Mouse (Mus musculus) B cell, adult 2 months (primary cell): Measurements from ENCODE around the gene Fndc1.

ENCODE experiments used
- DNase-seq, 2 experiments: peaks; one replicate each; pipeline ENCODE4 v3.0.0; 2022

The Fndc1 gene

DNA sequence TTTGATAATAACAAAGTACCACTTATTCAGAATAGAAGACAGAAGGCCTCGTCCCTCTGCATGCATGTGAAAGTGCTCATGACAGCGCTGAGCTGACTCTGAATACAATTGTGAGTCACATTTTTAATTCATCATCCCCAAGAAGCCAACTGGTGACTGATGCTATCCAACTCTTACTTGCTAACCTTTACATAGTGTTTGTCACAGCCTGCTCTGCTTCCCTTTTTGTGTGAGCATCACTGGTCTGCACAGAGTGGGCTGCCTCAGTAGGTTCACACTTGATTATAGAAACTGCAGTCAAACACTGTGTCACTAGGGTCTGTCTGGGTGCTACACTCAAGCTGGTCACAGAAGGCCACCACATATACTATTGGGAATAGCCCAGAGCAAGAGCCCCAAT is 10.5 kb downstream of the Fndc1 start:
- no peak for DNase-seq

DNA sequence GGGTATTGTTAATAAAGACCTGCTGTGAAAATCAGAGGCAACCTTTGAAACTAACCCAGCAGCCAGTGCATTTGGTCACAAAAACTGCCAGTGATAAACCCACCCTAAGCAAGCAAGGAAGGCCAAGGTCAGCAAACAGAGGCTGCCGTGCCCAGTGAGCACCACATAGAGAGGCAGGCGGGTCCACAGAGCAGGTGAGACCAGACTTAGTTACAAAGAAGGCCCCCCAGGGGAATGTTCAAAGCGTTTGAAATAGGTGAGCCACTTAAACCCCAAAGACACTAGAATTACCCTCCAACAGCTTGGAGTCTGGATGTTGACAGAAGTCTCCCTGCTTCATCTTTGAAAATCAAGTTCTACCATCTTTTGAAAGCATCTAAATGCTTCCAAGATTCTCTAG is 12.7 kb downstream of the Fndc1 start:
- no peak for DNase-seq

DNA sequence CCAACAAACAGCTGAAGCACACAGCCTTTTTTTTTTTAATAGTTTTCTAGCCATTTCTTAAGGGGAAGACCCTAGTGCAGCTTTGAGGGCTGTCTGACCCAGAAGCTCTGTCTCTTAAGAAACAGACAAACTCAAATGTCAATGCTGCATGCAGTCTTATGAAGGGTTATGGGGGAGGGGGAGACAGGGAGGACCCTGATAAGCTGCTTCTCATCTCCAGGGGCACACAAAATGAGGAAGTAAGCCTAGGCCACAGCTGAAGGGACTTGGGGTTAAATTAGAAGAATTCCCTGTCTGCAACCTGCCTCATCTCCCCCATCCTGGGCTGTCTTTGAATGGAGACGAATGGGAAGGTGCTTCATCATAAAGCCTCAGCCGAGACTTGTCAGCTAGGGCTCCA is 19.1 kb downstream of the Fndc1 start:
- no peak for DNase-seq

DNA sequence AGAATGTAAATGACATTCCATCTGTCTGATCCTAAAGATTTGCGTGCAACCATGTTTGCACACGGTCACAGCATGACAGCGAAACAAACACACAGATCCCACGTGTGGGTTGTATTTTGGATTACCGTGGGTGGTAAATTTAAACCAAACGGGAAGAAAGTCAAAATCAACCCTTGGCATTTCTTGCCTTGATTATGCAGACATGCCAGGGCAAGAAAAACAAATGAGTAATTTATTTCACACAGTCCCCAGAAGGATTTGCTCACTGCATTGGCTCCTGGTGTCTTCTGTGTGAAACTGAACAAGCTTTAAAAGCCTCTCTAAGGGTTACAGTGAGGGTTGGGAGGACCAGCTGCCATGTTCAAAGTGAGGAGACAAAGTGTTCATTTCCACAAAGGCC is 22.0 kb downstream of the Fndc1 start:
- DNase-seq = no peak

DNA sequence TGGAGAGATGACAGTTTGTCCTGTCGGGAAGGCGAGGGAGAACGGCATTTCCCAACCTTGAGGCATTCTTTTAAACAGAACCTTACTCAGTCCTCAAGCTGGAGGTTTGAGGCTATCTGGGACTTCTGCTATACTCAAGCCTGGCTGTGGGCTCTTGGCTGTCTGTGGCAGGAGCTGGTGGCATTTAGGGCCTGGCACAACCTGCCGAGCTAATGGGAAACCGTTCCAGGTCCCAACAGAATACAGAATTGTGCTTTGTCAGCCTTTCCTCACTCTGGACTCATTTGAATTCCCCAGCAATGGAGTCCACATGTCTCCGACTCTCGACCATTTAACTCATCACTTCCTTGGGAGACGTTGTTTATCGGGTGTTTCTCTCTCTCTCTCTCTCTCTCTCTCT is 24.6 kb downstream of the Fndc1 start:
- DNase-seq = no peak

DNA sequence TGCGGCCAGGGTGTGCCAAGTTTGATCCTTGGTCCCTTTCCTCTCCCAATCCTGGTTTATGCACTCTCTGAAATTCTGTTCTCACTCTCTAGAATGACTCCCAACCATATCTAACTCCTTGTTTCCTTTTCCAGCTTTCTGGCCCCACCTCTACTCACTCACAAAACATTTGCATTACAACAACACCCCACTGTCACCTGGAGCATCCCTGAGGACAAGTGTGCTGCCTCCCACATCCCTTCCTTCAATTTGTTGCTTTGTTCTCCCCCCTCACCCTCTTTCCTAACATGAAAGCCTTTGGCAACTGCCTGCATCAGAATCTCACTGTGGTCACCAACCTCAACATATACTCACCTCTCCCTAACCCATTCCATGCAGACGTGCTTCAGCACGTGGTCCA is 27.2 kb downstream of the Fndc1 start:
- DNase-seq = no peak

DNA sequence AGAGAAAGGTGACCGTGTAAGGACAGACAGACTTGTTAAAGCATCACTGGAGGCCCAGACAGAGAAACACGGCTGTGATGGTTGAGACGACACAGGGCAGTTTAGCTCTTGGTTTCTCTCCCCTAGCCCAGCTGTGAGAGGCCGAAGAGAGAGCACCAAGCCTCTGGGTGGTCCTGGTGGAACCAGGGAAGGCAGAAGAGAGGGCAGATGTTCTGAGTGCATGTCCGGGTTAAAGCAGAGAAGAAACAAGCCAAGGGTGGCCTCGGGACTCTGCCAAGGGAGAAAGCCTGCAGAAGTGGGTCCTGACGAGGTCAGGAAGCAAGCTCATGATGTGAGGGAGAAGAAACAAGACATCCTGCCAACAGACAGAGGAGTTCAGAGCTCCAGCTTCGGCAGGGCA is 31.5 kb downstream of the Fndc1 start:
- DNase-seq = no peak

DNA sequence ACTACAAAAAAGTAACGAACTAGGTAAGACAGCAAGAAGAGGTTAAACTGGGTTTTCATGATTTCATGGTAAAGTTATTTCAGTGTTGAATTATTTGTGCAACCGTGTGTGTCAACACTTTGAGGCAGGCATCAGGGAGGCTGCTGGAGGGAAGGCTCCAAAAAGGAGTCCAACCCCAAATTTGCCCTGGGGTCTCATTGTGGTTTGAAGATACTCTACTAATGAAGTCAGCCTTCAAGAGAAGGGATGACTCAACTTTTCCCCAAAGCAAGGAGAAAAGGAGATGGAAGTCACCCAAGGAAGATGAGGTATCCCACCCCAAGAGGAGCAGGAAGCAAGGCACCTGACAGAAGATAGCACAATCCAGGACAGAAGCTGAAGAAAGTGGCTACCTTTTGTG is 31.9 kb downstream of the Fndc1 start:
- DNase-seq = no peak

DNA sequence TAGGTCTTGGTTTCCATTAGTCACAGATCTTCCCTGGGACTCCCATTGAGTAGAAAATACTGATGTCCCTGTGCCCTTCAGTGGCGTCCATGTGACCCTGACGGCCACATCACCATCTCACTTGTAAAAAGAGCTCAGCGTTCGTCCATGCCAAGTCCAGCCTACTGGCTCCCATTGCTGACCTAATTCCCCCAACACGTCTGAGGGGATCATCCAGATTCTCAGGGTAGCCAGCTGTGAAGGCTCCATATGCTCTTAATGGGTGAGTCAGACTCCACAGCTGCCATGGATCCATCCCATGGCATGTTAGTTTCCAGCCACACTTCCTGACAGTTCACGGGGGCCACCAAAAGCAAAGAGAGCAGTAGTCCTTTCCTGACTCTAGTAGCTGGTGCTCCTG is 33.0 kb downstream of the Fndc1 start:
- no peak for DNase-seq

DNA sequence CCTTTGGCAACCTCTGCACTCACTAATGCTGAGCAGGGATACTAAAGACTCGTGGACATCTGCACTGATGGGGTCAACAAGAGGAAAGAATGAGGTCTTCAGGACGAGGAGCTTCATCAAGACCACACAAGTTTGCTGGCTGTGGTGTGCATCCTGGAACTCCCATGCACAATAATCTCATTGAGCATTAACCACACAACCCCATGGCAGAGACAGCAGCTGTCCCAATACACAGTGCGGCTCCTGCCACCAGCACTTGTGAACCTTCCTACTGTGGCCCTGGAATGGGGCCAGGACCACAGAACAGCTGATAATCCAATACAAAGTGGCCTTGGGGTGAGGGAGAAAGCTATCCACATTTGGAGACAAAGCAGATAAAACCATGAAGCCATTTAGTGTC is 36.6 kb downstream of the Fndc1 start:
- no peak for DNase-seq

DNA sequence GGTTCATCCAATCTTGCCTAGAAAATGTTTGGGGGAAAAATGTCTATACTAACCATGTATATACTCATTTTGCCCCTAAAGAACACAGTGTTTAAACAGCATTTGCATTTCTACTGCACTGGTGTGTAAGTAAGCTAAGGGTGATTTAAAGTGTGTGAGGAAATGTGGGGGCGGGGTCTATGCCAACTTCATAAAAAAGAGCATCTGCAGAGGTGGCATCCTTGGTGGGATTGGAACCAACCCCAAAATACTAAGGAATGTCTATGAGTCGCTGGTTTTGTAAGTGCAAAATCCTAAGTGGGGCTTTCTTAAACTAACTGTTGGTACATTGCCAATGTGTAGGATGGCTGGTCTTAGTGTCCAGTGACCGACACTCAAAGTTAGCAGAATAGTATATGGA is 53.0 kb downstream of the Fndc1 start:
- no peak for DNase-seq

DNA sequence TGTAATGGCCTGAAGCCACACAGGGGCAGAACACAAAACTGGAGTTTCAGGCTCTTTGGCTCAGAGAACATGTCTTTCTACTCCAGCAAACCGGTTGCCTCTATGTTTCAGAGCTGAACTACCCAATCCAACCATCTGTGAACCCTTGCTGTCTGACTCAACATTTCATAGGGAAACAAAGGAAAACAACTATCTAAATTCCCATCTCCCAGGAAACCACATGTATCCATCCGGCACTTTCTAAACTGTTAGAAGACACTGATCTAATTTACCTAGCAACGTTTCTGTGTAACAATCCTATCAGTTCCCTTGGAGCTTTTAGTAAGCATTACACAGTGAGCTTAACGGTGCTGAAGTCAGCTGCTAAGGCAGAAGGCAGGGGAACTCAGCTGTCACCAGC is 67.3 kb downstream of the Fndc1 start:
- no peak for DNase-seq

DNA sequence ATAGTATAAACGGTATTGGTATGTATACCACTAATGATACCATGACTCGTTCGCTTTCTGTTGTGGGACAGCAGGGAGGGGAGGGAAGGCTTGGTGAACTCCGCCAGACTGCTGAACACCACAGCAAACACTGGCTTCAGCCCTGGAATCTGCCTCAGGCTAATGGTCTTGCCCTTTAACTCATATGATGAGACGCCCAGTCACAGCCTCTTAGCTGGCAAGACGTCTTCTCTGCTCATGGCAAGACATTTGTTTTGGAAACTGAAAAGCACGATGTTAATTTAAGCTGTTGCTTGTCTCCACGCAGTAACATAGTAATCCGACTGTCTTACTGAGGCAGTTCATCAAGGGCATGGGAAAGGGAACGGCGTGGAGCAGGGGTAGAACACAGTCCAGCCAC is 72.1 kb downstream of the Fndc1 start:
- DNase-seq = no peak

DNA sequence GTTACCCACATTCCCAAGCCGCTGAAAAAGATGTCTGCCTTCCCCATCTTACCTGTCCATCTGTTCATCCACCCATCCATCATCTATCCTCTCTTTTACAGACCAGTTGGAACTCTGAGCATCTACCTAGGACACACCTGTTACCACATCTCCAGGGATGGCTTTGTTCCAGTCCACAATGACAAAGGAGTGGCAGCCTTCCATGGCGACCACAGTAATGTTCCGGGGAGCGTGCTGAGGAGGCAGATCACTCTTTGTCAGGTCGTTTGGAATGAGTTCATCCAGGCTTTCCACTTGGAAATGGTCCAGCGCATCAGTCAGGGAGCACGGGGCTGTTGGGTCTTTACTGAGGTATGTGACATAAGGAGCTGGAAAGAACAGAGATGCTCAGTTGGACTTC is 73.7 kb downstream of the Fndc1 start:
- no peak for DNase-seq

DNA sequence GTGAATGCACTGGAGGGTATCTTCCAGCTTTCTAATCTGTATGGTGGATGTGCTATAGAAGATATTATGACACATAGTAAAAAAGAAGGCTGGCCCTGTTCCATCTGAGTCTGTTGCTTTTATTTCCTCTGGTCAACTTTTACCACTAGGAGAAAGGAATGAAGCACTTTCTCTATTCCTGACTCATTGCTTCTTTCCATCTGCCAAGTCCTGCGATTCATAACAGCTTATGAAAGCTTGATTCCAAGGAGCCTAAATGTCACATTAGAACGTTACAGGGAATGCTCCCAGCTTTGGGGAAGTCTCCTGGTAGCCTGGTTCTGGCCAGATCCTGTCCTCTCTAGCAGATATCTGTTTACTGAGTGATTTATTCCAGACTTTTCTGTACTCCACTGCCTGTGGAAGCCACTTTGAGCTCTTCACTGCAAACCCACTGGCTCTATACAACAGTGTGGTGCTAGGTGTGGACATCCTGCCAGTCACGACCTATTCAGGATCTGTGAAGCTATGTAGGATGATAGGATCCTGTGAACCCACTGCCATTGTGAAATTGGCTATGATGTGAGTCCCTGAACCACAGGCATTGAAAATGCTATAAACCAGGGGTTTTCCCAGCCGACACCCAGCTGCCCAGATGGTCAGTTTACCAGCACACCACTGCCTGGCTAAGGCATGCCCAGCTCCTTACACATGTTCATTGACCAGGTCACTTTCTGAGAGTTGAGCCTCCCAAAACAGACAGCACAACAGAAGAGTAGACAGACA is 77.9 kb downstream of the Fndc1 start:
- no peak for DNase-seq

DNA sequence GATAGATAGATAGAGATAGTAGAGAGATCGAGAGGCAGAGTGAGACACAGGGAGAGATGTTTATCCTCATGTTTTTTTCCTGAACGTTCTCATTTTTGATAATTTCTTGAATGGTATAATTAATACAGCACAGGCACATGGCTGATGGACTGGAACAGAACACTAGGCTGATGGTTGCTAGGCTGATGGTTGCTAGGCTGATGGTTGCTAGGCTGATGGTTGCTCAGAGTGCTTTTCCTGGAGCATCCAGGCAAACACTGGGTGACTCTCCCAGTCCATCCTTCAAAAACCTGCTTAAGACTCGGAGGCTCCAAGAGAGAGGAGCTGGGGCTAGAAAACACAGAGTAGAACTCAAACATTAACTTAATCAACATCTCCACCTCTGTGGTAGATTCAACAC is 80.3 kb downstream of the Fndc1 start:
- DNase-seq = no peak

DNA sequence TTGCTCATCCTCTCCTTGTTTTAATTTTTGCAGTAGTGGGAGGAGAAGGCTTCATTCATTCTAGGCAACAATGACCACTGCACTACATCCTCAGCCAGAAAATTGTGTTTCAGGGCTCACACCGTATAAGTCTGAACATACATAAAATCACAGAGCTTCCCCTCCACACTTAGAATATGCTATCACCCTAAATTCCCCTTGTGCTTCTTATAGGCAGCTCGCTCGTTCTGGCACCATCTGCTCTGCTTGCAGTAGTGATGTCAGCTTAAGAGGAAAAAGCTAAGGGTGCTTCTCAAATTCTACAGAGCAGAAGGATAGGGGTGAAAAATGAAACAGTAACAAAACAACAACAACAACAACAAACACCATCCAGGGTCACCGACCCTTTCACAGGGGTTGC is 82.1 kb downstream of the Fndc1 start:
- no peak for DNase-seq

DNA sequence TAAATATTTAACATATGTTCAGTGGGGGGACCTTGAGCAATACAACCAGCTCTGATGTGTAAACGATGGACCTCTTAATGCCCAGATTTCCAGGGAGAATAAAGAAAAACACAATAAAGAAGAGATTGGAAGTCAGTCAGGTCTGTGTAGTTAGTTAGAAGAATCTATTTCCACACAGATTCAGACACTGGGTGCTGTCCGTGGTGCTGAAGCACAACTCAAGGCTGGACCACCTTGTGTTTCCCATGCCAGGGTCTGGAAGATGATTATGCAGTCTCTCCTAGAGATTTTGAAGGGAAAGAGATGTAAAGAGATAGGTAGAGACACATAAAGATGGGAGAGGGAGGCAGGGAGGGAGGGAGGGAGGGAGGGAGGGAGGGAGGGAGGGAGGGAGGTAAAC is 86.1 kb downstream of the Fndc1 start:
- no peak for DNase-seq

DNA sequence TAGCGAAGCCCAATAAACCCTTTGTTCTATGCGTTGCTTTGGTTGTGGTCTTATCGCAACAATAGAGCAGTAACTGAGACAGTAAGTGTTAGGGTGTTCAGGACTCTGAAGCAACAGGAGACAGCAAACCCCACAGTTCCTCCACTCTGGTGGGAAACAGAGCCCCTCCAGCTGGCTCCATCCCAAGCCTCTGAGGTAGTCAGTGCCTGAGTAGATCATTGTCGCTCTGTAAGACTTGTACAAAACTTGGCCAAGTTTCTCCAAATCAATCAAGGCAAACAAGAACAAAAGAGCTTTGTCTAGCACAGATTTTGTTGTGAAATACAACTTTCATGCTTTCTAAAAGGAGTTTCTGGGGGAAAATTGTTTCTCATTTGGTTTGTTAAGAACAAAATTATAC is 104.1 kb downstream of the Fndc1 start:
- no peak for DNase-seq

DNA sequence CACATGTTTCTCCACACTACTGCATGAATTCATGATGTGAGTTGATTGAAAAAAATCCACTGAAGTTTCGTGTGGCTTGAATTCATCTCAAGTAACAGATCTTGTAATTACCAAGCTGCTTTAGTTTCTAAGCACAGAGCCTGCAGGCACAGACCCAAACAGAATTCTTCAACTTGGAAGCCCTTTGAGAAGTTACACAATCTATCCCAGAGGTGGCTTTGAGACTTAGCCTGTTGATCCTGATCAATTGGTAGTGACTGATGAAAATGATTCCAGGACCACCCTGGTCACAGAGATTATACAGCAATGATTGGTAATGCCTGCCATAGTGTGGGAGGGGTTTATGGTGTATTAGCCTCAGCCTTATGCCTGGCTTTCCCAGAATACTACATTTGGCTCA is 108.2 kb downstream of the Fndc1 start:
- no peak for DNase-seq

DNA sequence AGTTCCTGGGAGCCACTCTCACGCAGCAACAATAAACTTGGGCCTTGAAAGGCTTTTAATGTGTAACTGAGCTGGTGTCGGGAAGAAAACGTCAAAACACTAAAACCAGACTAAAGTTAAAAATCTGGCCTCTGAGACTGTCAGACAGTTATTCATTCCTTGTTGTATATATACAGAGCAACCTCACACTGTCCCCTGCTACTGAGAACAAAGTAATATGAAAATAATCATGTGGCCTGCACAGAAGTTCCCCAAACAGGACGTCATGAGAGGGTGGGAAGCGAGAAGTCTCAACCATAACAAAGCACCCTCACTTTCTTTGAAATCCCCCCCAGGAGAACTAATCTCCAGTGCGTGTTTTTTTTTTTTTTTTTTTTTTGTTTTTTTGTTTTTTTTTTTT is 109.2 kb downstream of the Fndc1 start:
- DNase-seq = no peak

DNA sequence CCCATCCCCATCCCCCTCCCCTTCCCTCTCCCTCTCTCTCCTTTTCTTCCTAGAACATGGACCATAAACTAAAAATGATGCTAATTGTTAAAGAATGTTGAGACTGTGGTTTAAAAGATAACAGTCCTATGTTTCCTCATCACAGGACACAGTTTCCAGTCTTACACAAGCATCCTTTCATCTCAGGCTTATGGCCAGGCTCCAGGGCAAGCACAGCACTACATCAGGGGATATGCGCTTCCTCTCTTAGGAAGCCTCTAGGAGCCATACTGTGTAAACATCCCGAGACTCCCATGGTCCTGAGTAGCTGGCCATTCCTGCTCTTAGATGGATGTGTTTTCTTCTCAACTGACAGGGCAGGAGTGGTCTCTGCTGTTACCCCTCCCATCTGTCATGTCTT is 114.1 kb downstream of the Fndc1 start:
- no peak for DNase-seq

DNA sequence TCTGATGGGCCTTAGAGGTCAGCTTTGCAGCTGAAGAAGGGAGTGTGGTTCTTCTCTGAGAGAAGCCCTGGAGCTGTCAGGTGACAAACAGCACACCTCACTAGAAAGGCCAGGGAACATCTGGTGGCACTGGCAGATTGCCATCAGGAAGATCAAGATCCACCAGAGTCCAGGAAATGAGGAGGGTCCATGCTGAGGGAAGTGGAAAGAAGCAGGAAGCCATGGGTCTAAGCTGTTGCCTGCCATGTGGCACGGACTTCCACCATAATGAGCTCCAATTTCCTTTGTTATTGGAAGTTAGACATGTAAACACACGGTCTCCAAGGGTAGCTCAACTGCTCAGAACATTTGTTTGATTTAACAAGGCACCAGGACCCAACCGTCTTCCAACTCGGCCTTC is 120.0 kb downstream of the Fndc1 start:
- DNase-seq = no peak

DNA sequence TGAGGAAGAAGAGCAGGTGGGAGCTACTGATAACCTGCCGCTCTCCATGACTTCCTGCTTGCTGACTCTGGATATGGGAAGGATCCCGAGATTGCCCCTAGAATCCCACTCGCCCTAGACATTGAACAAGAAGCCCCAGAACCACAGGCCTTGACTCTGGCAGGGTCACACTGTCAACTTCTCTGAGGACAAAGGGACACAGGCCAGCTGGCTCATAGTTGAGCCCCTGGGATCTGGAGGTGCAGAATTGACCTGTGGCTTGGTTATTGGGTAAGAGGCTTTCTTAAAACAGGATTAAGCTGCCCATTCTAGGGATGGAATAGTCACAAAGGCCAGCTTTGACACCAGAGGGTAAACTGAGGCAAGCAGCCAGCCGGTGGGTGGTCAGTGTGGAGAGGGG is 136.8 kb downstream of the Fndc1 start:
- DNase-seq = no peak
